Mouse (Mus musculus) adrenal gland, adult 8-10 months (tissue): ENCODE results near the gene Abi1. TPM values are rescaled to one million over a fixed set of nuclear protein-coding genes. Genes with fewer than 3 reads are reported as not detected.
"Not testable (repeated sequence)": the region's sequence is repeated elsewhere in the genome, so short reads cannot be mapped to it uniquely, and the experiment has no call there.

Experiments used
- DNase-seq: peaks from one replicate; pipeline ENCODE4 v3.0.0; 2022
- total RNA-seq, 4 experiments: library from RNA; stranded (reverse); gene quantifications; 2 replicates each; pipeline ENCODE4 v1.2.4; 2022

The Abi1 gene
- total RNA-seq, 4 experiments from 2014 or later = 59.0 to 81.6 (median 75.0) TPM

GRCm38 (mm10) chr2:22957415-22957814 lies 82.6 kb downstream of the Abi1 start:
- DNase-seq = no peak

- no peak for DNase-seq
Measured at GRCm38 (mm10) chr2:22955914-22956313, 84.1 kb downstream of the Abi1 start.

- DNase-seq = no peak
Measured at GRCm38 (mm10) chr2:22954278-22954677, 85.8 kb downstream of the Abi1 start.

GRCm38 (mm10) chr2:22949956-22950355 lies 90.1 kb downstream of the Abi1 start:
- no peak for DNase-seq

GRCm38 (mm10) chr2:22933556-22933955 lies 106.5 kb downstream of the Abi1 start:
- no peak for DNase-seq

GRCm38 (mm10) chr2:22928259-22928658 lies 111.8 kb downstream of the Abi1 start:
- no peak for DNase-seq

GRCm38 (mm10) chr2:22925911-22926310 lies 114.1 kb downstream of the Abi1 start:
- DNase-seq = not testable (repeated sequence)

GRCm38 (mm10) chr2:22918651-22919050 lies 121.4 kb downstream of the Abi1 start:
- no peak for DNase-seq

- DNase-seq = no peak
Measured at GRCm38 (mm10) chr2:22914421-22914820, 125.6 kb downstream of the Abi1 start.

GRCm38 (mm10) chr2:22903947-22904346 lies 136.1 kb downstream of the Abi1 start:
- no peak for DNase-seq

GRCm38 (mm10) chr2:22895282-22896273 lies 144.5 kb downstream of the Abi1 start, which contains the start of gene Pdss1:
TSS of gene Pdss1 (plus strand) at chr2:22895522.
- peak; percentile 88 for DNase-seq

GRCm38 (mm10) chr2:22894932-22895281 lies 145.1 kb downstream of the Abi1 start:
- DNase-seq = no peak

Other genes starting within 250 kb of the Abi1 start
- gene Pdss1, start 144.7 kb downstream of the Abi1 start, total RNA-seq = 10 to 100 TPM in 1 of 4 experiments, 1 to 10 TPM in 3; 6.5 to 10.1 (median 9.3) TPM
- 100 to 1,000 TPM in 2 of 4 experiments, 10 to 100 TPM in 2; 75.9 to 121 (median 96.1) TPM for gene Acbd5, start 27.9 kb upstream of the Abi1 start, total RNA-seq
- gene Mastl, start 115.8 kb upstream of the Abi1 start, total RNA-seq = 1 to 10 TPM in 2 of 4 experiments, under 1 TPM in 2; 0.93 to 1.4 (median 1.00) TPM
- gene Yme1l1, start 116.1 kb upstream of the Abi1 start, total RNA-seq = 100 to 1,000 TPM; 121 to 125 (median 122) TPM
- gene 4931423N10Rik, start 167.2 kb upstream of the Abi1 start, total RNA-seq = under 1 TPM in 2 of 4 experiments, not detected in 2; 0.35 to 0.68 TPM